Mouse (Mus musculus): ENCODE measurements around the gene Myg1. TPM values are rescaled to one million over a fixed set of nuclear protein-coding genes. Genes with fewer than 3 reads are reported as not detected.

Myg1 gene
- 49.8 TPM for polyA plus RNA-seq (2017; shearing (Covaris generic))

GRCm38 (mm10) chr15:102331610-102332015 lies at the start of gene Myg1:
Gene Myg1, plus strand, starts transcription at chr15:102331709.

GRCm38 (mm10) chr15:102295633-102296367 lies 35.7 kb upstream of the Myg1 start, which contains the start of gene Espl1:
Gene Espl1, plus strand, starts transcription at chr15:102296266.

GRCm38 (mm10) chr15:102326022-102326576 lies 5.4 kb upstream of the Myg1 start, which contains the start of gene Pfdn5:
Gene Pfdn5, plus strand, starts transcription at chr15:102326116.

GRCm38 (mm10) chr15:102350138-102350941 lies 18.8 kb downstream of the Myg1 start, which contains the start of gene Aaas:
Gene Aaas, minus strand, starts transcription at chr15:102350771.

GRCm38 (mm10) chr15:102366733-102367344 lies 35.3 kb downstream of the Myg1 start, which contains the start of gene Sp7:
Gene Sp7, minus strand, starts transcription at chr15:102367182.

Other genes with a start within 250 kb of the Myg1 start
- gene Tns2, start 231.3 kb upstream of the Myg1 start, polyA plus RNA-seq (2017; shearing (Covaris generic)): 4.6 TPM
- 46.8 TPM for gene Spryd3, start 195.5 kb upstream of the Myg1 start, polyA plus RNA-seq (2017; shearing (Covaris generic))
- 0.80 TPM for gene Igfbp6, start 187.3 kb upstream of the Myg1 start, polyA plus RNA-seq (2017; shearing (Covaris generic))
- 9.5 TPM for gene Soat2, start 181.2 kb upstream of the Myg1 start, polyA plus RNA-seq (2017; shearing (Covaris generic))
- 74.4 TPM for gene Zfp740, start 128.5 kb upstream of the Myg1 start, polyA plus RNA-seq (2017; shearing (Covaris generic))
- 8.5 TPM for gene Csad, start 127.0 kb upstream of the Myg1 start, polyA plus RNA-seq (2017; shearing (Covaris generic))
- 1,327 TPM for gene Itgb7, start 99.8 kb upstream of the Myg1 start, polyA plus RNA-seq (2017; shearing (Covaris generic))
- 18.4 TPM for gene Rarg, start 74.2 kb upstream of the Myg1 start, polyA plus RNA-seq (2017; shearing (Covaris generic))
- 0.40 TPM for gene Gm9918, start 61.1 kb upstream of the Myg1 start, polyA plus RNA-seq (2017; shearing (Covaris generic))
- 40.0 TPM for gene Mfsd5, start 52.3 kb upstream of the Myg1 start, polyA plus RNA-seq (2017; shearing (Covaris generic))
- 1.2 TPM for gene Espl1, start 35.4 kb upstream of the Myg1 start, polyA plus RNA-seq (2017; shearing (Covaris generic))
- gene Pfdn5, start 5.6 kb upstream of the Myg1 start, polyA plus RNA-seq (2017; shearing (Covaris generic)): 421 TPM
- 42.9 TPM for gene Aaas, start 19.1 kb downstream of the Myg1 start, polyA plus RNA-seq (2017; shearing (Covaris generic))
- gene Sp7, start 35.5 kb downstream of the Myg1 start, polyA plus RNA-seq (2017; shearing (Covaris generic)): not detected
- 17.0 TPM for gene Sp1, start 74.4 kb downstream of the Myg1 start, polyA plus RNA-seq (2017; shearing (Covaris generic))
- gene Amhr2, start 113.7 kb downstream of the Myg1 start, polyA plus RNA-seq (2017; shearing (Covaris generic)): not detected
- gene Prr13, start 127.3 kb downstream of the Myg1 start, polyA plus RNA-seq (2017; shearing (Covaris generic)): 682 TPM
- 99.4 TPM for gene Pcbp2, start 138.8 kb downstream of the Myg1 start, polyA plus RNA-seq (2017; shearing (Covaris generic))
- gene Gm10337, start 172.0 kb downstream of the Myg1 start, polyA plus RNA-seq (2017; shearing (Covaris generic)): not detected
- 6.5 TPM for gene Map3k12, start 185.4 kb downstream of the Myg1 start, polyA plus RNA-seq (2017; shearing (Covaris generic))
- gene Tarbp2, start 186.5 kb downstream of the Myg1 start, polyA plus RNA-seq (2017; shearing (Covaris generic)): 56.5 TPM
- 1.7 TPM for gene Npff, start 193.2 kb downstream of the Myg1 start, polyA plus RNA-seq (2017; shearing (Covaris generic))

Measured in effector memory CD4-positive, alpha-beta T cell, adult 7 months (primary cell).